Mouse (Mus musculus) large intestine, adult 2 months (tissue): ENCODE results near the gene Map6. TPM values are rescaled to one million over a fixed set of nuclear protein-coding genes. Genes with fewer than 3 reads are reported as not detected.
"Not testable (repeated sequence)": the region's sequence is repeated elsewhere in the genome, so short reads cannot be mapped to it uniquely, and the experiment has no call there.

Experiments
- DNase-seq: peaks from one replicate; pipeline ENCODE4 v3.0.0-alpha.2; 2012; ENCODE audit warnings: low read depth, low spot score
- WGBS: fragments of 180-500 bp; shearing (Covaris S2); methylation state at CpG from one replicate; pipeline ENCODE4 v1.1.7; 2018; 5-methylcytosine and 5-hydroxymethylcytosine counted together
- polyA plus RNA-seq: library from polyadenylated mRNA; depleted of rRNA; stranded (reverse); fragments of >200 nt; gene quantifications from 2 replicates; pipeline ENCODE4 v1.2.3, GENCODE M21; 2012

Map6 gene
- polyA plus RNA-seq, 1 experiment, result 2.6 TPM

DNA sequence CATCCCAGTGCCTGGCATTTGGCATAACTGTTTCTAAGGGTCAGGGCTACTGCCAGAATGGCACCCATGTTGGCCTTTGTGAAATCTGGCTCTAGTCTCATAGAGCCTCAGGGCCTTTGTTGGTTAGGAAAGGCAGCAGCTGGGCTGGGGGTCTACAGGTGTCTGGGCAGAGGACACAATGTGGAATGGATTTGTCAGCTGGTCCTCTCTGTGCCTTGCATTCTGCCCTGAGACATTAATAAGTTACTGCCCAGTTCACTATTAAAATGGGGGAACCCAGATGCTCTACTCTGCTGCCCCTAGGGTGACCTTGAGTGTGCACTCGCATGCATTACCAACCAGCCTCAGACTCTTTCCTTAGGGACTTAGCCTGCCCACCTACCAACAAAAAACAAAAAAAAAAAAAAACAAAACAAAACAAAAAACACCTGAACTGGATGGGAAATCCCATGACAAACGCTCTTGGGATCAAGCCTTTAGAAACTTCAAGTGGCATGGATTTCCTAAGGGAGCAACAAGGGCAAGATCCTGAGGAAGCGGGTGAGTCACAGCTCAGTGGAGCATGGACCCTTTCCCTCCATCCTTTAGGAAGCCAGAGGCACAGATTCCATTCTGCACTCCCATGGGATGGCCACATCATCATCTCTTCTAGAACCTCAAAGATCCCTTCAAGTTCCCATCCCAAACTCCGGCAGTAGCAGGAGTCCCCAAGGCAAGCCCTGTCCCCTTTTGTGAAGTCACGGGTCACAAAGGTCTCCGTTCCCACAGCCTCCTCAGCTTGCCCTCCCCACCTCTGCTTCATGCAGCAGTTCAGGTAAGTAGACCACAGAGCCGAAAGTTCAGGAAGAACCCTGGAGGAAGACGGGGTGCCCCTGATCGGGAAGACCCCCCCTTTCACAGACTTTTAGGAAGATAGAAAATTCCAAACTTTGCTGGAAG lies 82.8 kb downstream of the Map6 start:
- no peak for DNase-seq
- 70% methylated on average over 9 of the region's 9 CpGs for WGBS

DNA sequence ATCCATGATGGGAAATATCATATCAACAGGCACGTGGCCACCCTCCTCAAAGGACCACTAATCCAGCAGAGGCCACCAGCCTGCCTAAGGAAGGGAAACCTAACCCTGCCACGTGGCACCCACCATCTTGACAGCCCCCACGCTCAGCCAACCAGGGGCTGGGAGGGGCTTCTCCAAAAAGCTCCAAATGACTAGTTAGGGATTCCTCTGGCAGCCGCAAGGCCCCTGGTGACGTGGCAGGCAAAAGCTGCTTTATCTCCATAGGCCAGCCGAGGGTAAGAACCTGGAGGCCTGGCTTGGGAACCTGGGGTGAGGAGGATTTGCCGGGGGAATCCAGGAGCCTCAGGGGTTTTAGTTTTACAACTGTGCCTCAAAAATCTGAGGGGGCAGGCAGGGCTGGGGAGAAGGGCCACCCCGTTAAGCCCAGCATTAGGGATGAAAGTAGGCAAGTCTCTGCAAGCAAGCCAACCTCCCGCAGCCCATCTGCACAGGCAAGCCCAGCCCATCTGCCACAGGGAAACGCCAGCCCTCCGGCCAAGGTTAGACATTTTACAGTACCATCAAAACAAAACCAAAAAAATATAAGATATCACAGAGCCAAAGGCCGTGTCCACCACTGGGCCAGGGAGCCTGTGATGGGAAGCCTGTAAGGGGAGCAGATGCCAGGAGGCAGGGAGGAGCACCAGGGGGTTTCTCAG lies 84.0 kb downstream of the Map6 start:
- no peak for DNase-seq
- 61% methylated on average over 12 of the region's 12 CpGs for WGBS

DNA sequence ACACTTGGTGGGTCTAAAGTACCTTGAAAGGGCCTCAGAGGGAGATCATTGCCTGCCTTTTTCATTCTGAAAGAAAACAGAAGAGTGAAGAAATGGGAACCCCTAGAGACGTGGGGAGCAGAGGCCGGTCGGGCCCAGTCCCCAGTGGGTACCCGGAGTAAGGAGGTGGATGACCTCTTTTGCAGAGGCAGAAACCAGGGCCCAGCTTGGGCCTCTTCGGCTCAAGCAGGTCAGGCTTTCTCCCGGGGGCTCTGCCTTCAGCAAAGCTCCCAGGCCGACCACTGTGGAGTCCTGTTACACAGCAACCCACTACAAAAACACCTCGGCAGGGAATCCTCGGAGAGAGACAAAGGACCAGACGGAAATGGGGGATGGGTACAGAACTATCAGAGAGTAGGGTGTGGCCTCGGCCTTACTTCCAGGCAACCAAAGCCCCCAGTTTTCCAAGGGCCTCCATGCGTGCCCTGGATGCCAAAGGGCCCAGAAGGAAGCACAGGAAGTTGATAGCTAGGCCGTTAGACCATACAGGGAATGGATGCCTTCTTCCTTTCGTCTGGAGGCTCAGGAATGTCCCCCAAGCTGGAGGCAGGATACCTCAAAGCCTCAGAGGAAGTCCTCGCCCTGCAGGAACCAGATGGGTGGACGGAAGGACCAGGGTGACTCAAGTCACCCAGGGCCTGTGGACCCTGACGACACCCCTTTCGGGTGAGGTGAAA lies 84.7 kb downstream of the Map6 start:
- no peak for DNase-seq
- 57% methylated on average over 18 of the region's 18 CpGs for WGBS

DNA sequence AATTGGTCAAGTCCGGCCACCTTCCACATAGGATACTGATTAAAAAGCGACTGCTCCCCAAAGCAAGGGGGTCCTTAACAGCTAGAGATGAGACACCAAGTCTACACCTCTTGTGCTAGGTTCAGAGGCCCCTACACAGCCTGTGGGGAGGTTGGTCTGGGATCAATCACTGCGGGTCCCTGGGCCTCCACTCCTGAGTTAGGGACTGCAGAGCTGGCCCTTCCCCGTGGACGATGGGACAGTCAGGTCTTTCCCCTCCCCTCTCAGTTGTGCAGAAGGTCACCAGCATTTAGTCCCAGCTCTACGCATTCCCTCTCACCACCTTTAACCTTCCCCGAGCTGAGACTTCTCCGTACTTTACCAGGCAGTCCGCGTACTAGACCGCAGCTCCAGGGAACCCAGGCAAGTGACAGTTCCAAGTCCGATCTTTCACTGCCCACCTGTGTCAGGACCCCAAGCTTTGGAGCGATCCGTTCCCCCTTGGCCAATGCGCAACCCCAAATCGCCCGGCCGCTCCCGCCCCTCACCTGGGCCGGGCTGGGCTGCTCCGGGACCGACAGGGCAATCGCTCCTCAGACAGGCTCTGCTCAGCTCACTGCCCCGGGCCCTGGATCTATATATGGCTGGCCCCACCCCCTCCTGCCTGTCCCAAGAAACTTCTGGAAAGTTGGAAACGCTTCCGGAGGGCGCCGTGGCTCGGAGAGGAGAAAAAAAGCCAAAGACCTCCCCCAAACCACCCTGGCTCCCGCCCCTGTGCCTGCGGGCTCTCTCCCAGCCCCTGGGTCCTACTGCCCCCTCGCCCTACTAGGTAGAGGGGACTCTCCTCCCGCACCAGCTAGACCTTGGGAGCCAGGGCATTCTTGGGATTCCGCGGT lies 85.5 kb downstream of the Map6 start, which contains the start of gene Serpinh1:
Gene Serpinh1 (minus strand): TSS at position 714 of the 875 bp plus-strand sequence.
- 11% methylated on average over 35 of the region's 35 CpGs for WGBS
- no peak for DNase-seq

DNA sequence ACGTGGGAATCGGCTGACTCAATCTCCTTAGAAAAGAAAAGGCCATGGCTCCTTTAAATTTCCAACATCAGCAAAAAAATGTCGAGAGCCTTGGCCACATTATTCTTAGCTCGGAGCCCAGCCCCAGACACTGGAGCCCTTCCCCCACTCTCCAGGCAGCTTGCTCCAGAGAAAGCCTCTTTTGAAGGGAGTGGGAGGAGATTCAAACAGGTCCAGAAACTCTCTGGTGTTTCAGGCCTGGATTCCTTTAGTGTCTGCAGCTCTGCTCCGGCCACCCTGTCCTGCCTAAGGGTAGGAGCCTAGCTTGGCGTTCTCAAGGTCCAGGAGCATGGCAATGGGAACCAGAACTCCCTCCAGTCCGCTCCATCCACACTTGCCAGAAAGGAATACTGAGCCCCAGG lies 88.5 kb downstream of the Map6 start:
- WGBS, result 37% methylated on average over 7 of the region's 7 CpGs

DNA sequence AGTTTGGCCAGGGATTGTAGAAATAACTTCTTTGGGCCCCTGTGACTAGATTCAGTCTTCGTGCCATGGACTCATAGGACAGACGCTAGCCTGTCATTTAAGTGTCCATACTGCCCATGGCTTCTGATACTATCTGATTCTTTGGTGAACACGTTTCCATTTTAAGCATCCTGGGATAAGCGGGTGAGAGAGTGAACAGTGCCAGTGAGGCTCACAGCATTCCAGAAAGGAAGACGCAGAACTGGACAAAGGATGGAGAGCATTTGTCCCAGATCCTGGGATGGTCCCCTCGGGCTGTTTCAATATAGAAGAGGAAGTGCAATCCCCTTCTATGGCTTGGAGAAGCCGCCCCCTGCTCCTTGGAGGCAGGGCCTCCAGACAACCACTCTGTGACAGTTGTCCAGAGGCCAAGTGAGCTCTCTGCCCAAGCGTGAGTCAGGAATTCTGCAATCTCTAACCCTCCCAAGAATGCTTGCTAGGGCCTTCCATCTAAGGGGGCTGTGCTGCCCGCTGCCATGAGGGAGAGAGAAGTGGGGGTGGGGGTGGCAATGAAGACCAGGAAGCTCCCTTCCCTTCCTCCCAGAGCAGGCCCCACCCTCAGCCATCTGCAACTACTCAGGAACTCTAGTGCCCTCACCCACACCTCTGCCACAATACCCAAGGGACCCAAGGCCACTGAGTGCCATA lies 89.1 kb downstream of the Map6 start:
- 50% methylated on average over 9 of the region's 9 CpGs for WGBS
- no peak for DNase-seq

More for the DNA sequence above, 88.5 kb downstream of the Map6 start:
- DNase-seq, result no peak

DNA sequence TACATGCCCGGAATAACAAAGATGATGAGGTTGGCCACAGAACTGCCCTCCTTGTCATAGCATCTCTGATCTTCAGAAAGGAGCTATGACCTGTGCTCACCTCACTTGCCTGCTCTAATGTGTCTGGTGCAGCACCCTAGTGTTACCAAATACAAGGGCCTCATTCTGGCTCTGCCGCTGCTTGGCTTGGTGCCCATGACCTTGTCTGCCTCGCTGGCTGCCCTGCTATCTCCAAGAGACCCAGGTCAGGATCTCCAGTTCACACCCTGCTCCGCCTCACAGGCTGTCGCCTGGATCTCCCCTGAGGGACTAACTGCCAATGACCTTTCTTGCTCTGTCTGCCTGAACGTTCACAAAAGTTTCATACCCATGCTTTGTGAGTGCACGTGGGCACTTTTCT lies 90.0 kb downstream of the Map6 start:
- 29% methylated on average over 7 of the region's 7 CpGs for WGBS

DNA sequence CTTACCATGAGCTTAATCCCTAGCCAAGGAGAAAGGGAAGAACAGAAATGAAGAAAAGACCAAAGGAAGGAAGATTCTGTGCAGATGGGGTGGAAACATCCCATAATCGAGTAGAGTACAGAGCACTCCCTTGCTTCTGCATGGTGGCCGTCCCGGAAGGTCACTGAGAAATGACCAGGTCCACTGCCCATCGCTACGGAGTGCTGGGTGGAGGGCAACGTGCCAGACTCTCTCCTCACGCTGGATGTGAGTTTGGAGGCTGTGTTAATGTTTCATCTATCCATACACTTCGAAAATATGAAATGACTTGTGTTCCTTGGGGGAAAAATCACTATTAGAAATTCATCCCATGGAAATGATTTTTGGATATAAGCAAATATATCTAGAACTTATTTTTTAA lies 91.1 kb downstream of the Map6 start:
- 85% methylated on average over 8 of the region's 8 CpGs for WGBS

More for the DNA sequence above, 90.0 kb downstream of the Map6 start:
- DNase-seq, result no peak

DNA sequence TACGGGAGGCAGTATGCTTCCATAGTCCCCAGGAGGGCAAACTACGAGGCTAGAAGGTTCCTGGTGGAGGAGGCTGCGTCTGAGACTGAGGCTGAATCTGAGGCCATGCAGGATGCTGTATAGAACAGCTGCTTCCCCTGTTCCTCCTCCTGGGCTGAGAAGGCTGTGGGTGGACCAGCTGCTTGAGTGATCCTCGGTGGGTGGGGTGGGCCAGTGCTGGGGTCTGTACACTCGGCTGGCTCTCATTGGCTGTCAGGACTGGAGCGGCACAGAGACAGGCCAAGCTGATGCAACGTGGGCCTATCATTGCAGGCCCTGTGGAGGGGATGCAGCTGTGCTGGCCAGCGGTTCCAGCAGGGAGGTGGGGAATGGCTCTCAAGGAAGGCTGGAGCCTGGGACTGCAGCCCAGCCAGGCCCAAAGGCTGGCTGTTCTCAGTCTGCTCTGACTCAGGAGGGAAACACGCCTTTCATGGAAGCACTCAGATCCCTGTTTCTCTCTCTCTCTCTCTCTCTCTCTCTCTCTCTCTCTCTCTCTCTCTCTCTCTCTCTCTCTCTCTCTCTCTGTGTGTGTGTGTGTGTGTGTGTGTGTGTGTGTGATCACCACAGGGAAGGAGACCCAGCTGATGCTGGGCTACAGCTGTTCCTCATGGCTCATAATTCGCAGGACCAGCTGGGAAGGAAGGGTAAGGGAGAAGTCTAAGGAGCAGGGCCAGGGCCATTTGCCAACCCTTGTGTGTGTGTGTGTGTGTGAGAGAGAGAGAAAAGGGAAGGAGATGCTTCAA lies 93.0 kb downstream of the Map6 start:
- no peak for DNase-seq
- WGBS, result 47% methylated on average over 10 of the region's 10 CpGs

More for the DNA sequence above, 91.1 kb downstream of the Map6 start:
- no peak for DNase-seq

DNA sequence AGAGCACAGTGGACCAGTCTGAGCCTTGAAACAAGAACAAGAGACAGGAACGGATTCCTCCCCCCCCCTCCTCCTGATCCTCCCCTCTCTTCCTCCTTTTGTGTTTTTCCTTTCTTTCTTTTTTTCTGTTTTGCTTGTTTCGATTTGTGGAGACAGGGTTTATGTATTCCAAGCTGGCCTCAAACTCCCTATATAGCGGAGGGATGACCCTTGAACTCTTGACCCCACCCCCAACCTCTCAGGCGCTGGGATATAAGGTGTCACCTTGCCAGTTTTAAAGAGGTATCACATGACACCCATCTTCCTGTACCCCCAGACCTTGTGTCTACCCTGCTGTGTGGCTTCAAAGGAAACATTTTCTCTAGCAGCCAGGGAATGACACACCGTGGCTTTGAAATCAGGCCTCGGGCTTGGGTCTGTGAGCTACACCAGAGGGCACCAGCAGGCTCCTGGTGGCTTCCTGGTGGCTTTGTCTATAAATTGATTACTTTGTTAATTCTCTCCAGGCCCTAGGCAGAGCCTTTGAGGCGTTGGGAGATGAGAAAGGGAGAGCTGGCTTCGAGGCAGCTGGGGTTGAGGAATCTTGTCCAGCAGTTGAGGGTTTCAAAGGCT lies 93.7 kb downstream of the Map6 start:
- no peak for DNase-seq
- WGBS, result 34% methylated on average over 8 of the region's 8 CpGs

DNA sequence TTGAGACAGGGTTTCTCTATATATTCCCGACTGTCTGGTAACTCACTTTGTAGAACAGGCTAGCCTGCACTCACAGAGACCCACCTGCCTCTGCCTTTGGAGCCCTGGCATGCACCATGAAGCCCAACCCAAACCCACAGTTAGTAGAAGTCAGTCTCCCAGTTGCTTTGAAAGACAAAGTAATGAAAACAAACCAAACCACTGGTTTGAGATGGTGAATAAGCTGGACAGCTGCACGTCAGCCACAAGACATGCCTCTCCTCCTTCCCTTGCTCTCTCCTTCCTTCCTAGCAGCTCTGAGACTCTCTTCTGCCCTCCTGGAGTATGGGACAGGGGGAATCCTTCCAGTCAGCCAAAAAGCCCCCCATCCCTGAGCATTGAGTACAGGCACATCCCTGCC lies 94.9 kb downstream of the Map6 start:
- 80% methylated on average over 2 of the region's 2 CpGs for WGBS
- no peak for DNase-seq

DNA sequence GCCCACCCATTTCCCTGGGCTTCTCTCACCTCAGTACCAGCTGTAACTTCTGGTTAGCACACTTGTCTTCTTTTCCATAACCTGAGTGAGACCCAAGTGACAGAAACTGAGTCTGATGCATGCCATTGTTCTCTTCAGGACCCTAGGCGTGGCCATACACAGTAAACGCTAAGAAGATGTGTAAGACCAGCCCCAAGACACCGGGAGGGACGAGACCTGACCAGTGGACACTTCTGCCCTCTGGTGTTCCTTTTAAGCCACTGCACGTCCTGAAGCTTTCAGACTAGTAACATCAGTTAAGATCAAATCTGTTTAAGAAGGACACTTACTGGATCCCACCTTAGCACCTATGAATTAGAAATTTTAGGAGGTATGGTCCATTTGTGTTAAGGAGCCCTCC lies 97.8 kb downstream of the Map6 start:
- no peak for DNase-seq
- WGBS, result 0% methylated on average over 5 of the region's 5 CpGs

DNA sequence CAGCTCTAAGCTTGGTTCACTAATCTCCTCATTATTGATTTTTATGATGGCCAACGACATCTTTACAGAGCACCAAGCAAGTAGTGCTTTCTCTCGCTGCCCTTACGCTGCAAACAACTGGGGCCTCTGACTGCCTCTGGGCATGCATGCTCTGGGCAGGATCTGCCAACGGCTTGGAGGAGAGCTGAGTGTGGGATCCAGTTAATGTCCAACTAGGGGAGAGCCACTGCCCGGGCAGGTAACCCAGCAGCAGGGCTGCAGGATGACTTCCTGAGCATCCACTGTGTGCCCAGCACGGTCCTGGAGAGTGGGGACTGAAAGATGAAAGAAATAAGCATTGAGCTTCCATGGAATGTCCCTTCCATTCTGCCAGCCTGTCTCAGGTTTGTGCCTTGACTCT lies 99.5 kb downstream of the Map6 start:
- WGBS, result 42% methylated on average over 6 of the region's 6 CpGs

DNA sequence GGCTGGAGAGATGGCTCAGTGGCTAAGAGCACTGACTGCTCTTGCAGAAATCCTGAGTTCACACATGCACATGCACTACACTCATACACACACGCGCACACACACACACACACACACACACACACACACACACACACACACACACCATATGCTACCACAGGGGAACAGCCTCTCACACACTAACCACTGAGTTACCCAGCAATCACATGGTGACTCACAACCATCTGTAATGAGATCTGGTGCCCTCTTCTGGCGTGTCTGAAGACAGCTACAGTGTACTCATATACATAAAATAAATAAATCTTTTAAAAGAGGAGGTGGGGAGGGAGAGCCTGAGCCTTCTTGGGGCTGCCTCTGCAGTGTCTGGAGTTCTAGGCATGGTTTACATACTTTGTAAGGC lies 107.1 kb downstream of the Map6 start:
- not testable (repeated sequence) for DNase-seq
- 54% methylated on average over 3 of the region's 3 CpGs for WGBS

More for the DNA sequence above, 99.5 kb downstream of the Map6 start:
- no peak for DNase-seq

DNA sequence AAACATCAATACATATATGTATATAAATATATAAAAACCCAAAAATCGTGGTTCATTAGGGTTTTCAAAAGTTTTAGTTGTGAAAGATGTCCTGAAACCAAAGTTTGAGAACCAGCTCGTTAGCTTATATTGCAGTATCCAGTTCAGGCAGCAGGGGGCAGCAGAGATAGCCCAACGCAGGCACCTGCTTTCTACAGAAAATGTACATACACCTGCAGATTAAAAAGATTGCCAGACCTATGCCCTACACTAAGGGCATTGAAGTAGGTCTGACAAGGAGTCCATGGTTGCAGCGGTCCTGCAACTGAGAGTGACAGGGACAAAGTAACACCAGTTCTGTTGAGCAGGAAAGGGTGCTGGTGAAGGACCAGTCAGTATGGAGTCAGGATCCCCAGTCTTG lies 108.2 kb downstream of the Map6 start:
- WGBS, result 4% methylated on average over 4 of the region's 4 CpGs
- peak; percentile 37 for DNase-seq

DNA sequence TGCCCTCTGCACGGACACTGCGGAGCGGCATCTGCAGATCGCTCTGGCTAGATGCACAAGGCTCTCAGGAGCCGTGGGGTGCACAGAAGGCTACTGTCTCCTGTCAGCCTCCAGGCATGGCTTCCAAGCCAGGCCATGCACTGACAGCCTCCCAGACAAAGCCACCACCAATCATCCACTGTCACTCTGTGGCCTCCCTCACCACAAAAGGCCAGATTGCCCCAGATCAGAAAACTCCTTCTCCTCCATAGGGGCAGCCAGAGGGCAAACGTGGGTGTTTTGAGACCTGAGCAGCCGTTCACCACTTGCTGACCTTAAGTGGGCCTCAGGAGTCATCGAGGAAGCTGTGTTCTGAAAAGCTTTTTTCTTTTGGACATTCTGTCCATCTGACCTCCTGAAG lies 111.6 kb downstream of the Map6 start:
- no peak for DNase-seq
- WGBS, result 83% methylated on average over 8 of the region's 8 CpGs

DNA sequence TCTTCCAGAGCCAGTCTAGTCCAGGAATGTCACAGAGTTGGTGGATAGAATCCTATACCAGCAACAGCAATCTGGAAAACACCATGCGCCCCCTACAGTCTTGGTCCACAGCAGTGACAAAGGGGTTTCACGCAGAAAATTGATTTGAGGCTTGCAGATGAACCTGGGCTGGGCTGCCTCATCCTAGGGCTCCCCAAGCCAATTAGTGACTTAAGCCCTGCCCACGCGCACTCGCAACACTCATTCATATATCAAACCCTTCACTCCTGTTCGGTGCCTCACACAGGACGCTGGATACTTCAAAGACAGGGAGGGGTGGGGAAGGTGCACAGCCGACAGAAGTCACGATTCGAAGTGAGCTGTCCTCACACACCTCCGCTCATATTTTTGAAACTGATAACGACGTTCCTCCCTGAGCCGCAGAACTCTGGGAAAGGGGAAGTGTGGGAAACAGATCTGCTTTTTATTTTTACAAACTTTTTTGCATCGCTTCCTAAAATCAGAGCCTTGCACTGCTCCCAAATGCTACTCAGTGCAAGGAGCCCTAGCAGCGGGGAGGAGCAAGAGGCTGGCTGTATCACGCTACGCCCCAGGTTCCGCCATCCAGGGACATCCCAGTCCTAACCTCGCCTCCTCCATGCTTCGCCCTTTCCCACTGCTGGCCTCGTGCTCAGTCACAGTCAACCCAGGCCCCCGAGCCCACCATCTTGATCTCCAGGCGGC lies 113.4 kb downstream of the Map6 start:
- under 1% methylated on average over 24 of the region's 24 CpGs for WGBS
- no peak for DNase-seq
